Mouse (Mus musculus) kidney, adult 2 months (tissue): ENCODE measurements around the gene Bcl11b. TPM values are rescaled to one million over a fixed set of nuclear protein-coding genes. Genes with fewer than 3 reads are reported as not detected.

ENCODE experiments used
- DNase-seq: peaks from one replicate; pipeline ENCODE4 v3.0.0; 2021
- H3K27ac ChIP-seq: fragments of 200-500 bp; 2 replicates; pipeline ENCODE4 v1.5.1; 2012; ENCODE audit warnings: low read depth, low read length, control low read depth, inconsistent platforms; ENCODE audit not compliant: insufficient read depth
- H3K27me3 ChIP-seq: fragments of 200-500 bp; replicated peaks from 2 replicates; pipeline ENCODE4 v1.6.1; 2012; ENCODE audit warnings: mild to moderate bottlenecking, moderate library complexity, low read length, inconsistent platforms; ENCODE audit not compliant: control insufficient read depth, insufficient read depth
- H3K36me3 ChIP-seq: fragments of 200-500 bp; 2 replicates; pipeline ENCODE4 v1.6.1; 2012; ENCODE audit warnings: mild to moderate bottlenecking, moderate library complexity, low read length, inconsistent platforms; ENCODE audit not compliant: control insufficient read depth, insufficient read depth
- H3K4me1 ChIP-seq: fragments of 200-500 bp; 2 replicates; pipeline ENCODE4 v1.6.1; 2011; ENCODE audit warnings: low read length; ENCODE audit not compliant: control insufficient read depth, insufficient read depth
- H3K4me3 ChIP-seq: fragments of 200-500 bp; 2 replicates; pipeline ENCODE4 v1.5.1; 2011; ENCODE audit warnings: mild to moderate bottlenecking, low read depth, low read length, control low read depth; ENCODE audit not compliant: insufficient read depth
- CTCF ChIP-seq: fragments of 200-500 bp; conservative IDR thresholded peaks from 2 replicates; pipeline ENCODE4 v1.5.1; 2011; ENCODE audit warnings: low read depth, mild to moderate bottlenecking, control low read depth, low read length, moderate library complexity, mixed read lengths; ENCODE audit not compliant: insufficient read depth, insufficient read length
- POLR2A ChIP-seq: fragments of 200-500 bp; IDR thresholded peaks from one replicate; pipeline ENCODE4 v1.6.1; 2011; ENCODE audit warnings: low read depth, low read length, control low read depth
- WGBS: fragments of 180-500 bp; shearing (Covaris S2); methylation state at CpG from one replicate; pipeline ENCODE4 v1.1.7; 2018; 5-methylcytosine and 5-hydroxymethylcytosine counted together
- polyA plus RNA-seq: library from polyadenylated mRNA; depleted of rRNA; stranded (reverse); fragments of >200 nt; gene quantifications from 2 replicates; pipeline ENCODE4 v1.2.3, GENCODE M21; 2012

Bcl11b gene
- polyA plus RNA-seq, 1 experiment = 4.9 TPM

GRCm38 (mm10) chr12:107977534-107977933 lies 25.9 kb downstream of the Bcl11b start:
- Histone ChIP-seq H3K4me3 (no peak overlapping the region), H3K4me1 (peaks cover 3% of the 10 kb centered on the region; the same call in 1 of the 2 replicates), H3K36me3 (no peaks in the 10 kb centered on the region), H3K27ac (no peak overlapping the region), H3K27me3 (no peaks in the 10 kb centered on the region)
- TF ChIP-seq POLR2A (no peak), CTCF (no peak)
- 68% methylated on average over 9 of the region's 9 CpGs for WGBS
- no peak for DNase-seq

- Histone ChIP-seq H3K36me3 (no peaks in the 10 kb centered on the region), H3K4me1 (peaks cover 3% of the 10 kb centered on the region; the same call in 1 of the 2 replicates), H3K27ac (no peak overlapping the region), H3K27me3 (no peaks in the 10 kb centered on the region), H3K4me3 (no peak overlapping the region)
- no peak for DNase-seq
- TF ChIP-seq POLR2A = no peak
- TF ChIP-seq CTCF = no peak
- WGBS = 72% methylated on average over 8 of the region's 8 CpGs
Measured at GRCm38 (mm10) chr12:107977086-107977485, 26.3 kb downstream of the Bcl11b start.

GRCm38 (mm10) chr12:107976571-107977001 lies 26.8 kb downstream of the Bcl11b start:
- 44% methylated on average over 22 of the region's 22 CpGs for WGBS

GRCm38 (mm10) chr12:107975897-107976570 lies 27.4 kb downstream of the Bcl11b start:
- DNase-seq = no peak
- no peak overlapping the region for H3K4me3 ChIP-seq
- WGBS = 29% methylated on average over 14 of the region's 14 CpGs
- H3K27me3 ChIP-seq = no peaks in the 10 kb centered on the region
- peaks cover 3% of the 10 kb centered on the region; the same call in 1 of the 2 replicates for H3K4me1 ChIP-seq
- TF ChIP-seq POLR2A (no peak), CTCF (no peak)
- H3K27ac ChIP-seq = no peak overlapping the region
- no peaks in the 10 kb centered on the region for H3K36me3 ChIP-seq

More at GRCm38 (mm10) chr12:107976571-107977001, 26.8 kb downstream of the Bcl11b start:
- Histone ChIP-seq H3K27ac (no peak overlapping the region), H3K27me3 (no peaks in the 10 kb centered on the region), H3K4me3 (no peak overlapping the region), H3K4me1 (peaks cover 3% of the 10 kb centered on the region; the same call in 1 of the 2 replicates), H3K36me3 (no peaks in the 10 kb centered on the region)
- TF ChIP-seq POLR2A = no peak
- TF ChIP-seq CTCF = no peak
- no peak for DNase-seq

GRCm38 (mm10) chr12:107975479-107975896 lies 27.9 kb downstream of the Bcl11b start:
- no peaks in the 10 kb centered on the region for H3K36me3 ChIP-seq
- no peak for DNase-seq
- 74% methylated on average over 10 of the region's 10 CpGs for WGBS
- no peak overlapping the region for H3K27ac ChIP-seq
- H3K4me3 ChIP-seq = no peak overlapping the region
- peaks cover 3% of the 10 kb centered on the region; the same call in 1 of the 2 replicates for H3K4me1 ChIP-seq
- TF ChIP-seq CTCF = no peak
- no peak for TF ChIP-seq POLR2A
- H3K27me3 ChIP-seq = no peaks in the 10 kb centered on the region

GRCm38 (mm10) chr12:107974504-107974903 lies 28.9 kb downstream of the Bcl11b start:
- H3K27ac ChIP-seq = no peak overlapping the region
- H3K36me3 ChIP-seq = no peaks in the 10 kb centered on the region
- peaks cover 3% of the 10 kb centered on the region; the same call in 1 of the 2 replicates for H3K4me1 ChIP-seq
- H3K27me3 ChIP-seq = no peaks in the 10 kb centered on the region
- 93% methylated on average over 11 of the region's 11 CpGs for WGBS
- TF ChIP-seq POLR2A = no peak
- TF ChIP-seq CTCF = no peak
- no peak overlapping the region for H3K4me3 ChIP-seq
- DNase-seq = no peak

GRCm38 (mm10) chr12:107973556-107974140 lies 29.8 kb downstream of the Bcl11b start:
- no peak overlapping the region for H3K27ac ChIP-seq
- TF ChIP-seq CTCF = no peak
- H3K4me1 ChIP-seq = no peaks in the 10 kb centered on the region
- no peaks in the 10 kb centered on the region for H3K27me3 ChIP-seq
- no peaks in the 10 kb centered on the region for H3K36me3 ChIP-seq
- 55% methylated on average over 11 of the region's 11 CpGs for WGBS
- no peak overlapping the region for H3K4me3 ChIP-seq
- DNase-seq = no peak
